Mouse (Mus musculus): ENCODE data around the gene Tcf12. TPM values are rescaled to one million over a fixed set of nuclear protein-coding genes. Genes with fewer than 3 reads are reported as not detected.

The Tcf12 gene
- 14.7 and 27.3 TPM in 2 replicates for polyA plus RNA-seq (2012; rRNA removed; ENCODE audit: low replicate concordance)

GRCm38 (mm10) chr9:72111622-72112550, at the start of gene Tcf12:
Gene Tcf12 (minus strand): TSS chr9:72111871.

Other genes starting within 250 kb of the Tcf12 start
- 0.43 and 2.5 TPM in 2 replicates for gene Zfp280d, start 163.0 kb upstream of the Tcf12 start, polyA plus RNA-seq (2012; rRNA removed; ENCODE audit: low replicate concordance)

All from duodenum, adult 2 months (tissue).